Mouse (Mus musculus) lung, embryonic 14.5 days (tissue): ENCODE measurements around the gene Mettl22. TPM values are rescaled to one million over a fixed set of nuclear protein-coding genes. Genes with fewer than 3 reads are reported as not detected.

Experiments
- ATAC-seq: fragments of 200-750 bp; cut with Nextera tagmentation; 2 replicates; pipeline ENCODE4 v1.8.0; 2017; ENCODE audit warnings: mild to moderate bottlenecking, moderate TSS enrichment, moderate library complexity; ENCODE audit not compliant: insufficient read depth
- DNase-seq: peaks from one replicate; pipeline ENCODE4 v3.0.0-alpha.2; 2015
- H3K27ac ChIP-seq: fragments of 300-500 bp; sonication (generic); 2 replicates; pipeline ENCODE4 v1.5.1; 2014; ENCODE audit warnings: low read depth, mild to moderate bottlenecking, moderate library complexity
- H3K27me3 ChIP-seq: fragments of 300-500 bp; sonication (generic); 2 replicates; pipeline ENCODE4 v1.6.1; 2014; ENCODE audit warnings: low read length, control low read depth; ENCODE audit not compliant: insufficient read depth
- H3K36me3 ChIP-seq: fragments of 300-500 bp; sonication (generic); 2 replicates; pipeline ENCODE4 v1.6.1; 2014; ENCODE audit warnings: control low read depth; ENCODE audit not compliant: insufficient read depth
- H3K4me1 ChIP-seq: fragments of 300-500 bp; sonication (generic); 2 replicates; pipeline ENCODE4 v1.6.1; 2014; ENCODE audit warnings: antibody characterized with exemption, control low read depth; ENCODE audit not compliant: insufficient read depth
- H3K4me2 ChIP-seq: fragments of 300-500 bp; sonication (generic); 2 replicates; pipeline ENCODE4 v1.6.1; 2014; ENCODE audit warnings: mild to moderate bottlenecking
- H3K4me3 ChIP-seq: fragments of 300-500 bp; sonication (generic); 2 replicates; pipeline ENCODE4 v1.5.1; 2014; ENCODE audit warnings: low read depth, low read length
- H3K9ac ChIP-seq: fragments of 300-500 bp; sonication (generic); 2 replicates; pipeline ENCODE4 v1.6.1; 2014
- H3K9me3 ChIP-seq: fragments of 300-500 bp; sonication (generic); 2 replicates; pipeline ENCODE4 v1.6.1; 2016; ENCODE audit warnings: low read depth, low read length, control low read depth
- CTCF ChIP-seq: IDR thresholded peaks from 2 replicates; pipeline ENCODE4 v1.5.1; 2016; ENCODE audit warnings: antibody characterized with exemption, low read depth
- WGBS: fragments of 180-500 bp; shearing (Covaris S2); extraction: QIAGEN DNeasy Blood & Tissue Kit; methylation state at CpG from one replicate; pipeline ENCODE4 v1.1.7; 2014; 5-methylcytosine and 5-hydroxymethylcytosine counted together
- polyA plus RNA-seq: library from polyadenylated mRNA; unstranded; fragments of >200 nt; fragmentation: Nextera tagmentation; extraction: Ambion mirVana; gene quantifications from 2 replicates; pipeline ENCODE4 v1.2.1, GENCODE M21; 2014

The Mettl22 gene
- polyA plus RNA-seq, 1 experiment from 2014 or later = 15.9 TPM

DNA sequence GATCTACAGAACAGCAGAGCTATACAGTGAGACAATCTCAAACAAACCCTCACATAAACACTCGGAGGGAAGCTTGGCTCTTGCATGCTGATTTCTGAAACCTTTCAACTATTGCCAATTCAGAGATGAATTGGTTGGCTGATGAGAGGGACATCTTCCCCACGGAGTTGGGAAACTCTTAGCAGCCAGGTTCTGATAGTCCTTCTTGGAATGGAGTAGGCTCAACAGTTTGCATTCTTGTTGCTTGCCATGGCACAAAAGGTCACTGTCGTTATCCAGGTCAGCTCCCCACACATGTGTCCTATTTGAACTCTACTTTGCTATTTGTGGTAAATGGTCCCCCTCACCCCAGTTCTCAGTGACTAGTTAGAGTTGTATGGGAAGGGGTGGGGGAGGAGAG lies 54.7 kb downstream of the Mettl22 start:
- DNase-seq (peak; percentile 45), ATAC-seq (no peak)
- Histone ChIP-seq H3K4me3 (no peak overlapping the region), H3K9ac (no peak overlapping the region), H3K36me3 (no peaks in the 10 kb centered on the region), H3K27me3 (no peaks in the 10 kb centered on the region), H3K4me1 (peaks cover 17% of the 10 kb centered on the region), H3K4me2 (no peak overlapping the region), H3K27ac (no peak overlapping the region), H3K9me3 (no peaks in the 10 kb centered on the region)
- WGBS = 46% methylated on average over 3 of the region's 3 CpGs
- no peak for TF ChIP-seq CTCF

DNA sequence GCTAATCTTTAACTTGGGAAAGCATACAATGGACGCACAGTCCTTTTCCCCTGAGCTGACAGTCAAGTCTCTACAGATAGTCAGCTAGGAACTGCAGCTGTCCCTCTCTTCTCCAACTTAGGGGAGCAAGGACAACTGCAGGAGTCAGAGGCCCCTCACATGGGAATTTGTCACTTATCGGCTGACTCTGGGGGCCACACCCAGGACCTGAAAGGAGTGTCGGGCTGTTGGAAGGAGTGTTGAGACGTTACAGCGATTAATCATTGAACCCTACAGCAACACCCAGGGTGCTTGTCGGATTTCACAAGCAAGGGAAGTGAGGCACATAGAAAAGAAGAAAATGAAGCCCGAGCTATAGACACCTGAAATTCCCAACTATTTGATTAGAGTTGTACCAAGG lies 55.3 kb downstream of the Mettl22 start:
- DNase-seq (no peak), ATAC-seq (no peak)
- H3K36me3 ChIP-seq = no peaks in the 10 kb centered on the region
- TF ChIP-seq CTCF = no peak
- no peak overlapping the region for H3K4me3 ChIP-seq
- H3K4me1 ChIP-seq = peaks cover 17% of the 10 kb centered on the region
- H3K27ac ChIP-seq = no peak overlapping the region; the same call in 1 of the 2 replicates
- no peaks in the 10 kb centered on the region for H3K27me3 ChIP-seq
- 44% methylated on average over 7 of the region's 7 CpGs for WGBS
- no peak overlapping the region for H3K4me2 ChIP-seq
- no peak overlapping the region for H3K9ac ChIP-seq
- H3K9me3 ChIP-seq = no peaks in the 10 kb centered on the region

DNA sequence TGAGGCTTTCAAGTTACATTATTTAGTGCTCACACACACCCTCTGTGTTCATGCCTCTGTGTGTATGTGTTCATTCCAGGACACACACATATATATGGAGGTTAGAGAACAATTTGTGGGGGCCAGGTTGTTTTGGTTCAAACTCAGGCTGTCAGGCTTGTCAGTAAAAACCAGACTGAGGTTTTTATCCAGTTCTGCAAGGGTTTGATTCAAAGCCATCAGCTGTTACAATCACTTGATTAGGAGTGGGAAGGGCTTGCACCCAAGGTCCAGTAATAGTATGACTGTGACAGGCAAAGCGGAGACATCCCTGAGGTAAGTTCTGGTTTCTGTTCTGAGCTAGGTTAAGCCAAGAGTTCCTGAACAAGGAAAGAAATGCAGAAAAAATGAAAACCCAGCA lies 58.8 kb downstream of the Mettl22 start:
- peaks cover 4% of the 10 kb centered on the region; the same call in 1 of the 2 replicates for H3K4me1 ChIP-seq
- no peak for ATAC-seq
- DNase-seq = no peak
- no peak overlapping the region for H3K4me3 ChIP-seq
- H3K4me2 ChIP-seq = no peak overlapping the region
- 95% methylated on average over 1 of the region's 1 CpGs for WGBS
- TF ChIP-seq CTCF = no peak
- H3K27me3 ChIP-seq = no peaks in the 10 kb centered on the region
- H3K9me3 ChIP-seq = no peaks in the 10 kb centered on the region
- no peaks in the 10 kb centered on the region for H3K36me3 ChIP-seq
- H3K9ac ChIP-seq = no peak overlapping the region
- no peak overlapping the region for H3K27ac ChIP-seq

DNA sequence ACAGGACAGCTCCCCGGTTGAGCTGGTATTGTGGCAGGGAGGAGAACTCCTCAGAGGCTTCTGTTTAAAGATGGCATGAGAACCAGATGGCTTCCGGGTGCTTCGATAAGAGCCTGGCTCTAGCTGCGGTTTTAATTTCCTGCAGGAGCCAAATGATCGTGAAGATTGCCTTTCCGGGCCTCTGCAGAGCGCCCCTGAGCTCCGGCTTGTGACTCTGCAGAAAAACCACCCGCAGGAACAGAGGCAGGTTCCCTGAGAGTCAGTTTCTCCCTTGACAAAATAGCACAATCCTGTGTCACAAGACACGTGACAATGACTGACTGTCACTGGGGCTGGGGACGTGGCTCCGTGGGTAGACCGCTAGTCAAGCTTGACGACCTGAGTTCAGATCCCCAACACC lies 59.4 kb downstream of the Mettl22 start:
- H3K4me1 ChIP-seq = no peaks in the 10 kb centered on the region
- H3K4me3 ChIP-seq = no peak overlapping the region
- DNase-seq (no peak), ATAC-seq (no peak)
- no peaks in the 10 kb centered on the region for H3K27me3 ChIP-seq
- H3K4me2 ChIP-seq = no peak overlapping the region
- TF ChIP-seq CTCF = no peak
- H3K27ac ChIP-seq = no peak overlapping the region
- no peak overlapping the region for H3K9ac ChIP-seq
- no peaks in the 10 kb centered on the region for H3K36me3 ChIP-seq
- no peaks in the 10 kb centered on the region for H3K9me3 ChIP-seq
- 79% methylated on average over 14 of the region's 14 CpGs for WGBS

DNA sequence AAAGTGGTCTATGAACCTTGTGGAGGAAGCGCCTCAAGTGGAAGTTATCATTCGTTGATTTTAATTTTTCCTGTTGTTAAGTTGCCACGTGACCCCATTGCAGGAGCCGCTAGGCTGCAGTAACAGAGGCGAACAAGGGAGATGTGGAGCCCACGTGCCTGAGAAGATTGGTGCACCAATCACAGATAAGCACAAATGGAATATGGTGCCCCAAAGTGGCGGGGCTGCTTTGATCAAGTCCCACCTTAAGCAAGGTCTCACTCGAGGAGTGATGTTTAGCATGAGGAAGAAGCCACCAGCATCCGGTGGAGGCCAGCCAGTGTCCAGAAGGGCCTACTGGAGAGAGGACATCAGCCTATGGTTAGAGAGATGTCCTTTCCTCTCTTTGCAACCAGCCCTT lies 61.9 kb downstream of the Mettl22 start:
- Histone ChIP-seq H3K27me3 (no peaks in the 10 kb centered on the region), H3K4me3 (no peak overlapping the region), H3K4me1 (no peaks in the 10 kb centered on the region), H3K4me2 (no peak overlapping the region), H3K9ac (no peak overlapping the region), H3K27ac (no peak overlapping the region), H3K9me3 (no peaks in the 10 kb centered on the region), H3K36me3 (no peaks in the 10 kb centered on the region)
- no peak for DNase-seq
- TF ChIP-seq CTCF = no peak
- 83% methylated on average over 9 of the region's 9 CpGs for WGBS
- ATAC-seq = no peak

DNA sequence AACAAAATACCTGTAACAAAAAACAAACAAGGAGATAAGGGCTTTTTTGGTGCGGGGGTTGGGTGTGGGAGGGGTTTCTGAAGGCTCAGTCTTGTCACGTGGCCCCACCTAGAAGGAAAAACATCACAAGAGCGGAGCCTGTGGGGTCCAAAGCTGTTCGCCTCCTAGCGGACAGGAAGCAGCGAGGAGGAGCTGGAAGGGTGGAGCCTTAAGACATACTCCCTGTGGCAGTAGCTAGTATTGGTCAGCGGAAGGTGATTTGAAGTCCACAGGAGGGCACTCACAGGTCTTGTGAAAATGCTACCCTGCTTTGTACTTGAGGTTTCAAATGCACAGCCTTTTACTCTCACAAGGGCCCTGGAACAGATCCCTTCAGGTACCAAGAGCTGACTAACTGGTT lies 62.3 kb downstream of the Mettl22 start:
- no peak for DNase-seq
- no peak overlapping the region for H3K9ac ChIP-seq
- H3K27ac ChIP-seq = no peak overlapping the region
- no peaks in the 10 kb centered on the region for H3K4me1 ChIP-seq
- no peak overlapping the region for H3K4me2 ChIP-seq
- no peak for ATAC-seq
- H3K9me3 ChIP-seq = no peaks in the 10 kb centered on the region
- TF ChIP-seq CTCF = no peak
- H3K36me3 ChIP-seq = no peaks in the 10 kb centered on the region
- no peaks in the 10 kb centered on the region for H3K27me3 ChIP-seq
- WGBS = 57% methylated on average over 7 of the region's 7 CpGs
- no peak overlapping the region for H3K4me3 ChIP-seq

DNA sequence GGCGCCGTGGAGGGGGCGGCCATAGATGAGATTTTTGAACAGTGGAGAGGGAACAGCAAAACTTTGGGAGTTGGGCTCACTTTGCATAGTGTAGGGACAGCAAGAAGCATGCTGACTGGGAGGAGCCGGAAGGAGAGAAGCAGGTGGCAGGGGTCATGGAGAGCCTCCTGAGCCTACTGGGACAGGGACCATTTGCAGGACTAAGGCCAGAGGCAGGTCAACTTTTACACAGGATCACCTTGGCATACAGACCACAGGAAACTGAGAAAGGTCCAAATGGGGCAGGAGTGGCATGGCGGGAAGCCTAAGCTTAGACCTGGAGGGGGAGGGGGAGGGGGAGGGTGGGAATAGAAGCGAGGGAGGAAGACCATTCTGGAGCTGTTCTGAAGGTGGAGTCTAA lies 62.9 kb downstream of the Mettl22 start:
- no peak for DNase-seq
- Histone ChIP-seq H3K27me3 (no peaks in the 10 kb centered on the region), H3K9me3 (no peaks in the 10 kb centered on the region), H3K36me3 (no peaks in the 10 kb centered on the region), H3K4me2 (no peak overlapping the region), H3K4me3 (no peak overlapping the region), H3K9ac (no peak overlapping the region), H3K4me1 (no peaks in the 10 kb centered on the region), H3K27ac (no peak overlapping the region)
- no peak for TF ChIP-seq CTCF
- 92% methylated on average over 6 of the region's 6 CpGs for WGBS
- no peak for ATAC-seq
